Comparison of ENCODE assay signal across 10 mouse cellular contexts in genomic region chr12:99339640-99340325, GRCm38 (mm10).
DNase-seq lines count a peak whose midpoint lies in the region; ATAC-seq lines count a peak whose summit lies in the region.
"Had no signal": no experiment of that assay in that cellular context is flagged by ENCODE, and none has a peak within 500 bp of the region (broad histone marks: within the 10 kb centered on the region; RNA-seq: fewer than 3 reads in every experiment).

No protein-coding gene starts in this region.

- intact Hi-C loops in left cerebral cortex, postnatal 14 days (cut with DNase I) = no loop called here

- H3K9me3 ChIP-seq in limb, embryonic 12.5 days = no peaks in the 10 kb centered on the region
- H3K9me3 ChIP-seq in limb, embryonic 10.5 days (replicated peaks) = no peaks in the 10 kb centered on the region
- H3K9me3 ChIP-seq: megakaryocyte, embryonic 14.5 days had no signal

- H3K27me3 ChIP-seq in limb, embryonic 12.5 days = no peaks in the 10 kb centered on the region
- H3K27me3 ChIP-seq in limb, embryonic 10.5 days (ENCODE audit: low read depth, poor library complexity, severe bottlenecking) = no peaks in the 10 kb centered on the region
- H3K27me3 ChIP-seq: megakaryocyte, embryonic 14.5 days had no signal

- H3K4me3 ChIP-seq in limb, embryonic 12.5 days (replicated peaks) = no peak overlapping the region
- H3K4me3 ChIP-seq in limb, embryonic 10.5 days = no peak overlapping the region
- H3K4me3 ChIP-seq: erythroblast, embryonic 14.5 days; megakaryocyte, embryonic 14.5 days had no signal

- H3K4me1 ChIP-seq in limb, embryonic 12.5 days (replicated peaks) = peaks cover 72% of the 10 kb centered on the region
- peaks cover 75% of the 10 kb centered on the region for H3K4me1 ChIP-seq in limb, embryonic 10.5 days

- 77% methylated on average over 11 of the region's 11 CpGs for WGBS in limb, embryonic 12.5 days
- WGBS in limb, embryonic 10.5 days = 90% methylated on average over 11 of the region's 11 CpGs

- H3K27ac ChIP-seq in limb, embryonic 12.5 days = peak overlapping the region; percentile 37; the same call in 1 of the 2 replicates
- H3K27ac ChIP-seq in limb, embryonic 10.5 days = no peak overlapping the region

- no peak for DNase-seq in limb, embryonic 10.5 days (ENCODE audit: low spot score)
- DNase-seq in frontal cortex, postnatal 10 days (ENCODE audit: low spot score in 2 of 2) = peak; percentile 75 to 86
- peak; percentile 86 to 97 for DNase-seq in left cerebral cortex, postnatal 14 days (ENCODE audit: low spot score in 2 of 2)
- DNase-seq in right cerebral cortex, adult 18-20 months = peak; percentile 76
- no peak for DNase-seq in ovary, adult 18-20 months (ENCODE audit: low spot score)
- no peak for DNase-seq in spleen, postnatal 10 days (ENCODE audit: low spot score in 2 of 2)
- DNase-seq in spleen, postnatal 14 days (ENCODE audit: low spot score in 2 of 2) = no peak

- ATAC-seq in limb, embryonic 12.5 days (ENCODE audit: insufficient number of reproducible peaks, insufficient read depth, low FRiP score, low TSS enrichment, low read depth) = no peak

- peaks cover 17% of the 10 kb centered on the region for H3K36me3 ChIP-seq in limb, embryonic 12.5 days
- peaks cover 23% of the 10 kb centered on the region for H3K36me3 ChIP-seq in limb, embryonic 10.5 days

- no peak overlapping the region for H3K4me2 ChIP-seq in limb, embryonic 12.5 days

- H3K9ac ChIP-seq in limb, embryonic 12.5 days (replicated peaks) = no peak overlapping the region

Comparison
In these comparisons a context has a peak if more than half of its experiments do, and no peak if none do; other contexts are left out.
1. DNase-seq: peak in frontal cortex, postnatal 10 days (2 of 2), left cerebral cortex, postnatal 14 days (2 of 2) and right cerebral cortex, adult 18-20 months (single experiment); none in limb, embryonic 10.5 days (single experiment), ovary, adult 18-20 months (single experiment), spleen, postnatal 10 days (0 of 2) and spleen, postnatal 14 days (0 of 2).